Mouse (Mus musculus): ENCODE measurements around the gene Sh2d5. TPM values are rescaled to one million over a fixed set of nuclear protein-coding genes. Genes with fewer than 3 reads are reported as not detected.

Sh2d5 gene
- polyA plus RNA-seq, 1 experiment: not detected

DNA sequence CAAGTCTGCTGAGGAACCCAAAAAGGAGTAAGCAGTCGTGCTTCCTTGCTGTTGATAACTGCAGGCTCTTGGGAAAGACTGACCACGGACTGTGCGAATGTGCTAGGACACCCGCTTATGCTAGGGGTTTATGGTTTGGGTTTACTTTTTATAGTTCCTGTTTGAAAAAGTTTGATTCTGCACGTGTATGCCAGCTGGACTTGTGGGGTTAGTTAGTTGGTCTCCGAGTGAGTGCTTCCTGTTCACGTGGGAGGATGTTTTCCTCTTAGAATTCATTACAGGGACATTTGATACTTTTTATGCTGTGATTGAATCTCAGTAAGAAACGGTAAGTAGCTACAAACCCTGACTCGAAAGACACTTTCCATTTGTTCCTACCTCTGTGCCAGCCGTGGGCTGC lies 26.6 kb upstream of the Sh2d5 start:
- Histone ChIP-seq H3K27ac (replicated peaks; ENCODE audit: low read depth, low read length) (no peak overlapping the region), H3K4me1 (ENCODE audit: control insufficient read depth, insufficient read depth, insufficient read length, low read length) (no peaks in the 10 kb centered on the region), H3K4me3 (ENCODE audit: insufficient read depth, low read depth, low read length) (no peak overlapping the region)

- H3K27ac ChIP-seq (replicated peaks; ENCODE audit: low read depth, low read length): no peak overlapping the region
- H3K4me1 ChIP-seq (ENCODE audit: control insufficient read depth, insufficient read depth, insufficient read length, low read length): peaks cover 9% of the 10 kb centered on the region
These were observed 3.2 kb upstream of the Sh2d5 start for GRCm38 (mm10) chr4:138246756-138247665.

GRCm38 (mm10) chr4:138251819-138252218 lies 1.6 kb downstream of the Sh2d5 start:
- peak overlapping the region; percentile 39; the same call in 1 of the 2 replicates for H3K4me3 ChIP-seq (ENCODE audit: insufficient read depth, low read depth, low read length)

More at GRCm38 (mm10) chr4:138246756-138247665, 3.2 kb upstream of the Sh2d5 start:
- no peak overlapping the region for H3K4me3 ChIP-seq (ENCODE audit: insufficient read depth, low read depth, low read length)

DNA sequence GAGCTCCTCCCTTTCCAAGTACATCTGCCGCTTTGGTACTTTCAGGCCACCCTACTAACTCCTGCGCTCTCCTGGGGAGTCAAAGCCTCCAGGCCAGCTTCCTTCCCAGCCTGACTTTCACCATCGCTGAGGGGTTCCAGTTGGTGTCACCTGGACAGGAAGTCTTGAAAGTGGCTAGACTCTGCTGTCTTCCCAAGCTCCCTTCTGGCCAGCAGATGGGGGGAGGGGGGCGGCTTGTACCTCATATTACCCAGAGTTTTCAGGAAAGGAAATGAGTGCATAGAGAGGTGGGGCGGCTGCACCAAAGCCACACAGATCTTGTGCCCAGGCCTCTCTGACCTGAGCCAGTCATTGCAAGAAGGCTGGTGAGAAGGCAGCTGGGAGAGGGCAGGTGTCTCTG lies 2.0 kb downstream of the Sh2d5 start:
- Histone ChIP-seq H3K4me1 (ENCODE audit: control insufficient read depth, insufficient read depth, insufficient read length, low read length) (peaks cover 10% of the 10 kb centered on the region), H3K27ac (replicated peaks; ENCODE audit: low read depth, low read length) (no peak overlapping the region), H3K4me3 (ENCODE audit: insufficient read depth, low read depth, low read length) (no peak overlapping the region)

More at GRCm38 (mm10) chr4:138251819-138252218, 1.6 kb downstream of the Sh2d5 start:
- Histone ChIP-seq H3K4me1 (ENCODE audit: control insufficient read depth, insufficient read depth, insufficient read length, low read length) (peaks cover 10% of the 10 kb centered on the region), H3K27ac (replicated peaks; ENCODE audit: low read depth, low read length) (no peak overlapping the region)

- Histone ChIP-seq H3K4me3 (ENCODE audit: insufficient read depth, low read depth, low read length) (no peak overlapping the region), H3K4me1 (ENCODE audit: control insufficient read depth, insufficient read depth, insufficient read length, low read length) (no peaks in the 10 kb centered on the region; the same call in 1 of the 2 replicates)
These were observed 7.0 kb downstream of the Sh2d5 start for GRCm38 (mm10) chr4:138257116-138257687.

GRCm38 (mm10) chr4:138258663-138259062 lies 8.5 kb downstream of the Sh2d5 start:
- no peak overlapping the region for H3K27ac ChIP-seq (replicated peaks; ENCODE audit: low read depth, low read length)
- no peak overlapping the region for H3K4me3 ChIP-seq (ENCODE audit: insufficient read depth, low read depth, low read length)
- H3K4me1 ChIP-seq (ENCODE audit: control insufficient read depth, insufficient read depth, insufficient read length, low read length): 0 out of 2 replicates have a peak, but pooled peaks cover 2% of the 10 kb centered on the region

More at GRCm38 (mm10) chr4:138257116-138257687, 7.0 kb downstream of the Sh2d5 start:
- no peak overlapping the region for H3K27ac ChIP-seq (replicated peaks; ENCODE audit: low read depth, low read length)

DNA sequence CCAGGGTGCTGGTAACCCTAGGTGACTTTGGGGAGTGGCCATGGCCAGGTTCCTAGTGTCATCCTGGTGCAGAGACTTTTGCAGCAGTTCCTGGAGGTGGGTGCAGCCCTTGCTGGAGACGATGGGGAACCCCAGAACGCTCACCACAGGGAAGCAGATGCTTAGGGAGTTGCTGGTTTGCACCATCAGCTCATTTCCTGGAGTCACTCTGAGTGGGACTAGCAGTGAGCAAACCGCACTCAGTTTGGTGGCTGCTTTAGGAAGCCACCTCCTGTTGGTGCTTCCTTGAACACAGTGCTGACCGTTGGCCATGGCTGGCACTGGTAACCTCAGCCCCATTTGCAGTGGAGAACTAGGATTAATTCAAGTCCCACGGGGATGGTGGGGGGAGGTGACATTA lies 9.3 kb downstream of the Sh2d5 start:
- no peak overlapping the region for H3K27ac ChIP-seq (replicated peaks; ENCODE audit: low read depth, low read length)
- H3K4me1 ChIP-seq (ENCODE audit: control insufficient read depth, insufficient read depth, insufficient read length, low read length): 0 out of 2 replicates have a peak, but pooled peaks cover 2% of the 10 kb centered on the region
- H3K4me3 ChIP-seq (ENCODE audit: insufficient read depth, low read depth, low read length): no peak overlapping the region

GRCm38 (mm10) chr4:138261843-138262681 lies 11.9 kb downstream of the Sh2d5 start:
- Histone ChIP-seq H3K27ac (replicated peaks; ENCODE audit: low read depth, low read length) (no peak overlapping the region), H3K4me1 (ENCODE audit: control insufficient read depth, insufficient read depth, insufficient read length, low read length) (0 out of 2 replicates have a peak, but pooled peaks cover 2% of the 10 kb centered on the region), H3K4me3 (ENCODE audit: insufficient read depth, low read depth, low read length) (peak overlapping the region; percentile 70)

DNA sequence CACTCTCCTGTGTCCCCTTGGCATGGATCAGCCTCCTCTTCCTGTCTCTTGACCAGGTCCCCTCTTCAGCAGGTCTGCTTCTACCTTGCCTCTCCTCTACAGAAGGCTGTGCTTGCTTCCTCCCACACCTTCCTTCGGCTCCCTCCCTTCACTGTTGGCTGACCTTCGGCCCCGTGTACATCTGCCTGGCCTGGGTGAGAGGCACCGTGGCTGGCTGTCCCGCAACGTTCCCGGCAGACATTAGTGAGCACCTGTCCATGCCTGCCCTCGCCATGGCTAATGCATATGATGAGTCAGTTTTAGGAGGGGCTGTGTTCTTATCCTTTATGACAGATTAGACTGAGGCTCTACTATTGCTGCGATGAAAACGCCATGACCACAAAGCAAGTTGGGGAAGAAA lies 17.7 kb downstream of the Sh2d5 start:
- Histone ChIP-seq H3K4me3 (ENCODE audit: insufficient read depth, low read depth, low read length) (no peak overlapping the region), H3K4me1 (ENCODE audit: control insufficient read depth, insufficient read depth, insufficient read length, low read length) (no peaks in the 10 kb centered on the region), H3K27ac (replicated peaks; ENCODE audit: low read depth, low read length) (no peak overlapping the region)

- Histone ChIP-seq H3K4me3 (ENCODE audit: insufficient read depth, low read depth, low read length) (no peak overlapping the region), H3K4me1 (ENCODE audit: control insufficient read depth, insufficient read depth, insufficient read length, low read length) (no peaks in the 10 kb centered on the region), H3K27ac (replicated peaks; ENCODE audit: low read depth, low read length) (no peak overlapping the region)
These were observed 22.1 kb downstream of the Sh2d5 start for GRCm38 (mm10) chr4:138272011-138272997.

DNA sequence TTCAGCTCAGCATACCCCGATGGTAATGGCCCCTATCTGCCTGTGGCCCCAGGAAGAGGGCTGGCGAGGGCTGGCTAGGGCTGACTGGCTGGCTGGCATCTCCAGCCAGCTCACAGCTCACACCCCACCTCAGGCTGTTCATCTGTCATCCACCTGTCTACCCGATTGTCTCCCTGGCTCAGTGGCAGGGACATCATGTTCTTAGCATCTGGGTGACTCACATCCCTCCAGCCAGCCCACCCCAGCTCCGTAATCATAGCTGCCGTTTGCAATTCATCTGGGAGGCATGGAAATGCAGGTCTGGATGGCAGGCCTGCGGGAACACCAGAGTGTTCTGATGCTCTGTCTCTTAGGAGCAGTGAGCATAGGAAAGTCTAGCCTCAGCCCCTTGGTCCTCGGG lies 28.1 kb downstream of the Sh2d5 start:
- no peaks in the 10 kb centered on the region for H3K4me1 ChIP-seq (ENCODE audit: control insufficient read depth, insufficient read depth, insufficient read length, low read length)
- H3K27ac ChIP-seq (replicated peaks; ENCODE audit: low read depth, low read length): no peak overlapping the region
- no peak overlapping the region for H3K4me3 ChIP-seq (ENCODE audit: insufficient read depth, low read depth, low read length)

DNA sequence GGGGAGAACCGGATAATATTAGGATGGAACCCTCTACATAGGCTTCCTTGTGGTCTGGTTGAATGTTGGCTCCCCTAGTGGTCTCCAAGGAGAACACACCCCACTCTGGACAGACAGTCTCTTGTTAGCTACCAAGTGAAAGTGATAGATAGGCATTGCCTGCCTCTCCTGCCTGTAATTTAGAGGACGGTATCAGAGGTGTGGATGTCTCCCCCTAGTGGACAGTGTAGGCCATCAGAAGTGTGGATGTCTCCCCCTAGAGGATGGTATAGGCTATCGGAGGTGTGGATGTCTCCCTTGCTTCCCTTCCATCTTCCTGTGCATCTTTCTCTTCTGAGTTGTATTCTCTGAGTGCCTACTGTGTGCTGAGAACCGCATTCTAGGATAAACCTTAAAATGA lies 32.6 kb downstream of the Sh2d5 start:
- Histone ChIP-seq H3K4me3 (ENCODE audit: insufficient read depth, low read depth, low read length) (no peak overlapping the region), H3K4me1 (ENCODE audit: control insufficient read depth, insufficient read depth, insufficient read length, low read length) (no peaks in the 10 kb centered on the region), H3K27ac (replicated peaks; ENCODE audit: low read depth, low read length) (no peak overlapping the region)

DNA sequence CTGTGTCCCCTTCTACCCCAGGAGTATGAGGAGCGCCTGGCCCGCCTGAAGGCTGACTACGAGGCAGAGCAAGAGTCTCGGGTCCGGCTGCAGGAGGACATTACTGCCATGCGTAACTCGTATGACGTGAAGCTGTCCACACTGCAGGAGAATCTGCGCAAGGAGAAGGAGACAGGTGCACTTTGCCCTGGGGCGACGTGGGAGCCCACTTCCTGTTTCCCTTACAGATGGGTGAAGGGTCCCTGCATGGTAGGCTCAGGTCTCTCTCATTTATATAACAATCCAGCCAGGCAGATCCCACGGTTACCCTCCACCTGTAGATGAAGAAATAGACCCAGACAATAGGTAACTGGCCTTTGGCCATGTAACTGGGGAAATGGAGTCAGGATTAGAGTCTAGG lies 36.2 kb downstream of the Sh2d5 start:
- H3K4me1 ChIP-seq (ENCODE audit: control insufficient read depth, insufficient read depth, insufficient read length, low read length): no peaks in the 10 kb centered on the region
- H3K27ac ChIP-seq (replicated peaks; ENCODE audit: low read depth, low read length): no peak overlapping the region
- H3K4me3 ChIP-seq (ENCODE audit: insufficient read depth, low read depth, low read length): no peak overlapping the region

- no peaks in the 10 kb centered on the region for H3K4me1 ChIP-seq (ENCODE audit: control insufficient read depth, insufficient read depth, insufficient read length, low read length)
- no peak overlapping the region for H3K4me3 ChIP-seq (ENCODE audit: insufficient read depth, low read depth, low read length)
- H3K27ac ChIP-seq (replicated peaks; ENCODE audit: low read depth, low read length): no peak overlapping the region
These were observed 38.5 kb downstream of the Sh2d5 start for GRCm38 (mm10) chr4:138288691-138289090.
